Mouse (Mus musculus): Measurements from ENCODE around the gene Tenm3.

Gene Tenm3

DNA sequence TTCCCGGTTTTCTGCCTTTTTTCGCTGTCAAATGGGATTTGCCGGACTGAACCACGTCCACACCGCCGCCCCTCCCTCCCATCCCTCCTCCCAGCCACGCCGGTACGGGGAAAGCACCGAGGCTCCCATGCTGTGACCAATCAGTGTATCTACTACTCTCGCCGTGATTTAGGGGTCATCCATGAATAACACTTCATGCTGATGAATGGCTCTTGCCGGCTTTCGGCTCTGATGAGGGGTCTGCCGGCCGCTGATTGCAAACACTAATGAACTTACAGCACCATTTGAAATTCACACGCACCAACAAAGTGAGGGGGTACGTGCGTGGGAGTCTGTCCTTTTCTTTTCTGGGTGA lies at the start of gene Tenm3:
Gene Tenm3 (minus strand): TSS at position 21 of the 355 bp plus-strand sequence.
- DNase-seq = peak; percentile 40

DNA sequence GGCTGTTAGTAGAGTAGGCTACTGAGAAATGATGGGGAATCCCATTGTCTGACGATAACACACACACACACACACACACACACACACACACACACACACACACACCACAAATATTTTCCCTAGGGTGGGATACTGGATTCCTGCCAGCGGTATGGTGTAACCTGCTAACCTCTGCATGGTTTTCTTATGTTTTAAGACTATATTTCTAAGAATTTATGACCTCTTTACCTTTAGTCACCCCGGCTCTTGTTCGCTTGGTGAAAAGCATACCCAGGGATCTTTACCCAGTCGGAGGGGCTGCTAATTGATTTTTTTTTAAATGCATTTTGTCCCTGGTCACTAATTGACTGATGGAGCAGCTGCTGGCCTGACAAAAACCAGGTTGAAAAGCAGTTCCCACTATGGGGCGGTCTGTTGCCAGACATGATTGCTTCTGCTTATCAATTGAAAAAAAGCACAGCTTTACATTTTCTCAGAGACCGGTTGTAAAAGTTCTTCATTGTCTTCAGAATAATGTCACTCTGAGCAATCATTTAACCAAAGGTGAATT lies 46.5 kb upstream of the Tenm3 start:
- no peak for DNase-seq

DNA sequence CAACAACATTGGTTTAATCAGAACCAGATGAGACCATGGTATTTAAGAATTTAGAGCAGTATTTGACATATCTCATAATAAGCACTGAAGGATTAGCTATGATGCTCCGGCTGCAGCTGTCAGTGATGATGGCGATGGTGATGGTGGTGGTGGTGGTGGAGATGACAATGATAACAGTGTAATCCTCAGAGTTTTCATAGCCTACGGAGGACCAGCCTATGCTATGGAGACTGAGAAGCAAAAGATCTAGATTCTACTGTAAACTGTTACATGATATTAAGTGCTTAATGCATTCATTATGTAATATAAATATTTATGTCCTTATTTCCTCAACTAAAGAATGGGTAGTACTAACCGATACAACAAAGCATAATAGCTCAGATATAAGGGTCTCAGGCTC lies 40.5 kb upstream of the Tenm3 start:
- DNase-seq = no peak

DNA sequence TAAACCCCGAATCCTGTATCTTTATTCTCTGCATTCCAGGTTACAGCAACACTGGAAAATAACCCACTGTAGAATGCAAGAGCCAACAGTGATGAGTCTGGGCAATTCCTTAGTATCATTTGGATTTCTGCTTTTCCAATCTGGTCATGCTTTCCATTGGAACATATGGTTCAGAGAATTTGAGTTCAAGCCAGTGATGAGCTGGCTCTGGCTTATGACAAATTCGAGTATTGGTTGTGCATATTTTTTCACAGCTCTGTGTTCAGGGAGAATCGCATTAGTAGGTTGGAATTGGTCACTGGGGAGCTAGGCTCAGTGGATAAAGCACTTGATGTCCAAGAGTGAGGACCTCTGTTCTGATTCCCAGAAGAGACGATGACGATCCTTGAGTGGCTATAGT lies 36.8 kb upstream of the Tenm3 start:
- DNase-seq = no peak

DNA sequence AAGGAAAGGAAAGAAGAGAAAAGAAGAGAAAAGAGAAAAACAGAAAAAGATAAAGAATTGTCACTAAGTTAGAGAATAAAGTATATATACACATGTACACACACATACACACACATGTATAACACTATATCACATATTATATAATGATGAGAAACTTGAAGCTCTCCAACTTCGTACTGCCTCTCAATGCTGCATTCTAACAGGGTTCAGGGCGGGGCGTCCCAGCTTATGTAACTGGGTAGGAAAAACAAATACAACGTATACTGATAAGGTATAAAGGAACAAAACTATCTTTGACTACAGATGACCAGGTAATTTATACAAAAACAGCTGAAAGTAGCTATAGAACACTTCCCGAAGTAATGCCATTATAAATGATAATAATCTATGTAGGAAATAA lies 22.2 kb upstream of the Tenm3 start:
- no peak for DNase-seq

DNA sequence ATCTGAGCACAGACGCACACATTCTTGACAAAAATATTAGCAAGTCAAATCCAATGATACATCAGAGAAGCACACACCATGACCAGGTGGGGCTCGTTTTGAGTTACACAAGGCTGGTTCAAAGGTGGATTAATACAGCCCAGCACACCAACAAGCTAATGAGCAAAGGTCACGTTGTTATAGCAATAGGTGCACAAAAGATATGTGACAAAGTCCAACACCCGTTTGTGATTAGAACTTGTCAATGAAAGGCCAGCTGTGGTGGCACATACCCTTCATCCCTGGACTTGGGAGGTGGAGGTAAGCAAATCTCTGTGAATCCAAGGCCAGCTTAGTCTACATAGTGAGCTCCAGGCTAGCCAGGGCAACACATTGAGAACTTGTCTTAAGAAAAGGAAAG lies 21.7 kb upstream of the Tenm3 start:
- no peak for DNase-seq

DNA sequence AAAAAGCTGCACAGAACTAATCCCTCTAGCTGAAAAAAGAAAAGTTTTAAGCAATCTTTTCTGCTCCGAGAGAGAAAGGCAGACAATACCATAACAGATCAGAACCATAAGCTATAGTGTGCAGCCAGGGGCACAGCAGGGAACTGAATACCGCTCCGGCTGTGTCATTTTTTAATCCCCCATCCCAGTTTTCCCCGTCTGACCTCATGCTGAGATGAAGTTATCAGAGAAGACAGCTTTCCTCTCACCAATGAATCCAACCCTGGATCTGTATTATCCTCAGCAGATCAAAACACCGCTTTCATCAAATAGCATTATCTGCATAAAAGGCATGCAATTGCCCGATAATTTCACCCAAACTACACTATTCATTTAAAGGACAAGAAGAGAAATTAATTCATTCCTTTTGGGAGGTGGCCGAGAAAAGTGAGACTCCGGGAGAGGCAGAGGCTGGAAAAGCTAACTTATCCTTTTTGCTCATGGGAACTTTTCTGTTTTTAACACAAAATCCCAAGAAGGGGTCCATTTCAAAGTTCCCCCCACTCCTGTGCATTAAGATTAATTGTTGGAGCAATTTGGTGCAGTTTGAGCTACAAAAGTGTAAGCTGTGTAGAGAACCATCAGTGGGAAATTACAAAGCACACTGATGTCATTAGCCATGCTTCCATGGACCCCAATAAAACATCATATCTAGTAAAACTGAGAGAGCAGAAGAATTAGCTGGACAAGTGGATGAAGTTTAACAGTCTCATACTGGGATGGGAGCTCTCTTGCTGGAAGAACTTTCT lies 6.7 kb upstream of the Tenm3 start:
- no peak for DNase-seq

DNA sequence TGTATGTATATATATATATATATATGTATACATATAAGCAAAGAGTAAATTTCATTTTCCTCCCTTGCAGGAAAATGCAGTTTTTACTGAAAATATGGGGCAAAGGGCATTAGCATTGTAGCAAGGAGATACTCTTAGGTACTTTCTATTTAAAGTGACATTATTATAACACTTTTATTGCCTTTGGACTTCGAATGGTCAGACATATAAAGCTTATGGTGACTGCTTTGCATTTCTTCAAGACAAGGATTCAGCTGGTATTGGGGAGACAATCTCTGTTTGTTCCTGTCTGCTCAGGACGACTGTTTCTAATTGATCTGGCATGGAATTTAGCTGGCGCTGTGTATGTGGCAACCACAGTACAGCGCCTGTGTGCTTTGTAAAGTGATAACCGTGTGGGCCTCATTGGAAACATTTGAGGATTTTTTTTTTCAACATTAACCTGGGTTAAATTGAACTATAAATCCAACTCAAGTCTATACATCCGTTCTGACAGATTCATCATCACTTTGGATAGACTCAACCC lies 5.4 kb upstream of the Tenm3 start:
- no peak for DNase-seq

DNA sequence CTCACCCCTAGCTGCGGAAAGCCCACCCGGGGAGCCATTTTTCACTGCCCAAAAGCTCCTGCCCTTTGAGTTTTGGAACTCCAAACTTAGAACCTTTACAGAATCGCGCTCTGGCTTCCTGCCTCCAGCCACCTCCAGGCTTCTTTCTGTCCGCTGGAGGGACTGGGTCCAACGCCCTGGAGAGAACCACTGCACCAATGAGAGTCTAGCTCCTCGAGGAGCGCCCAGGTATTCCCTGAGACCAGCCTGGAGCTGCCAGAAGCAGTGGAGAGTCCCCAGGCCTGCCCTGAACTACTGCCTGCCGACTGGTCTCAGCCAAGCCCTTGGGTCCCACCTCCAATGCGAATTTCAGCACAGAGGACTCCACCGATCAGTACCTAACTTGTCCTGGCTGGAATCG lies 1.2 kb upstream of the Tenm3 start:
- DNase-seq = no peak

DNA sequence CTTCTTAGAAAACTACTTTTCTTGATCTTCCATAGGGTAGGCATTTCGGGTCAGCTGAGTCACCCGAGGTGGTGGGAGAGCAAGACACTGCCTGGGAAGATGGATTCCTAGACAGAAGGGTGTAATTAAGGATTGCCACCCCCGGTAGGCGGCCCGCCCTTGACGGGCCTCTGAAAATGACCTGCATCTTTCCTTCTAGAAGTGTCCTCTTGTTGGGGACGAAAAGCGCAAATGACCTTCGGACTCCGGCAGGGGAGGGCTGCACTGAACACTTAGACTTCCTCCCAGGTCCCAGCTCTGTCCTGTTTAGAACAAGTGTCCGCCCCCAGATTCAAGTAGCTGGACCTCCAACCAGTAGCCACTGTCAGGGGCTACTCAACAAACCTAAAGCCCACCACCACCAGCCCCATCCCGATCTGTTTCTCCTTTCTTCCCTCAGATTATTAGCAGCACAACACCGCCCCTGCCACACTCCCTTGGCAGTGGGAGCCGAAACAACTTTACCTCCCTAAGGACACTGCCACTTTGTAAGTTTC lies 687 bp upstream of the Tenm3 start:
- DNase-seq = no peak

DNA sequence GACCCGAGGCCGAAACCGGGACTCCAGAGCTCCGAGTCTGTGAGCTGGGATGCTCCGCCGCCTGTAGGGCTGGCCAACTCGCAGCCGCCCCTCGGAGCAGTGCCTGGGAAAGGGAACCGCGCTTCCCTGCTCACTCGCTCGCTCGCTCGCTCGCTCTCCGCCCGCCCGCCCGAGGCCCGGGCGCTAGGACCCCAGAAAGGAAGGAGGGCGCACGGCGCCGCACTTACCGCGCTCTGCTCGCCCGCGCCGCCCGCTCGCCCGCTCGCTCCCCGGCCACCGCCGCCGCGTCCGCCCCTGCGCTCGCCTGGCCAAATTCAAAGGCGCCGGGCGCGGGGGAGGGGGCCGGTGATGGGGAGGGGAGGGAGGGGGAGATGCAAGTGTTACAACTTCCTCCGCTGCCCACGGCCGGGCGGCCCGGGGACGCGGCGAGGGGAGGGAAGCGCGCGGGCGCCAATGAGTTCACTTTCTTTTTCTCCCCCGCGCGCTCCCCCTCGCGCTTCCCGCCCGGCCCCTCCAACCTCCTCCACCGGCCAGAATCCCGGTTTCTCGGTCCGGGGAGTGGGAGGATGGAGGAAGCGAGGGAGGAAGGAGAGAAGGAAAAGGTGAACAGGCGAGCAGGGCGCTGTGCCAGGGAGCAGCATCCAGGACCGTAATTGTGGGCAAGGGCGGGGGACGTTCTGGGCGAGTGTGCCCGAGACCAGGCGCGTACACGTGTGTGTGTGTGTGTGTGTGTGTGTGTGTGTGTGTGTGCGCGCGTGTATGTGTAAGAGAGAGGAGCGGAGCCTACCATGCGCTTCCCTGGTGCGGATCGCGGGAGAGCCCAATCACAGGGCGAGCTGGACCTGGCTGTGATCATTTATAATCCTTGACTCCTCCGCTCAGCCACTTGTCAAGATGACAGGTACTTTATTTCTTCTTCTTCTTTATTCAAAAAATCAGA lies 490 bp downstream of the Tenm3 start:
- DNase-seq = peak; percentile 55

DNA sequence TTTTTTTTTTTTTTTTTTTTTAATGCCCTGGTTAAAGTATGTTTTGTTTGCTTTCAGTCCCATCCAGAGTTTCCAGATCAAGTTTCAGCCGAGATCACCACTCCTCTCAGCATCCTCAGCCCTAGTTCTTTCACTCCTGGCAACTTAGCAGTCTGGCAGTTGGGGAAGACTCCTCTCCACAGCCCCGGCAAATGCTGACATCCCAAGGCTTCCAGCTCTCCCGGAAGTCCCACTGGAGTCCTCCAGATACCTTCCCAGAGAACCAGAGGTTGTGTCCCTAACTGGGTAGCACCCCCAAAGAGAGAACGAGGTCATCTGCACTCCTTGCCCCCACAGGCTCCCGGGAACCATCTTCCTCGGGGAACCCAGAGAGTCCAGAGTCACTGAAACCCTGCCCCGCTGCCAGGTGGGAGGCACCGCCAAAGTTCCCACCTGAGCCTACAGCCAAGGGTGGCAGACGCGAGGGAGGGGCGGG lies 1.2 kb downstream of the Tenm3 start:
- no peak for DNase-seq

DNA sequence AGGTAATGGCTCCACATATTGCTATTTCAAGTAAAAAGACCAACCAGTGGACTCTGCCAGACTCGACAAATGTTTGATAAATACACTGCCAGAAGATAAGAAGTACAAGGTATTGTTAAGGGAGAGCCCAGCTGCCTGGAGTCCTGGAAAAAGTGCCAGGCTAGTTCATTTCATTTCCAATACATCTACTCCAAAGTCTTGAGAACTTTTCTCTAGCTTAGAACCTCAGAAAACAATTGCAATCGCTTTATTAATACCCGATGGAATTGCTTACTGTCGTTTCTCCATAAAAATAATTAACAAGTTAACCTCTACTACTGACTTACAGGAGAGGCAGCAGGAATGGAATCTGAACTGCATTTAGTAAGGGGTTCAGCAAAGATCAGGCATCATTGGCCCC lies 1.7 kb downstream of the Tenm3 start:
- DNase-seq = no peak

DNA sequence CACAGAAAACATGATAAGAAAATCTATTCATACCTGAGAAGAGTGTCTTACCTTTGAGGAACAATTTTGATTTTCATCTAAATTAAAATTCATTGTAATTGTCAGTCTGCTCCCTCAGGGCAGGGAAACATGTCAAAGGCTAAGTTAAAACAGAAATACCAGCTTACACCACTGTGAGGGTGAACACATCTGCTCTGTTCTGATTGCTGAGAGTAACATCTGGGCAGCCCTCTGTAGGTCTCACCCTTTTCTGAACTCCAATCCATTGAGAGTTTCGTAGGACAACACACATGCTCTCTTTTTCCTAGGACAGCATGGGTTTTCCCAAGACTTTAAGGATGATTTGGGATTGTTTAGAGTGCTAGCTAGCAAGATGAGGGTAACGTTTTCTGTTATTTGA lies 8.0 kb downstream of the Tenm3 start:
- no peak for DNase-seq

DNA sequence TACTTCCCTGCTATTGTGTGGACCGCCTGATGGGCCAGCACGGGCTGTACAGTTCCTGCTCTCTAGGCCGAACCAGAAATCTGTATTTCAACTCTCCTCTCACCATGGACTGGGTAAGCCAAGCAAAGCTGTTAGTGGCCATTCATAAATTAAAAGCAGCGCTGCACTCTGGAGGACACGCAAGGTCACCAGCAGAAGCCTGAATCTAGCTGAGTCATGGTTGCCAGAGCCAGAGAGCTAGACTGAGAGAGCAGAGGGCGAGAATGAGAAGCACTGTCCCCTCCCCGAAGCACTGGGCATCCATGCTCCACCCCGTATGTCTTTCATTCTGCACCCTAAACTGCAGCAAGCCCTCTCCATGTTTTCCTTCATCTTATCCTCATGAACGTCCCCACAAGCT lies 16.3 kb downstream of the Tenm3 start:
- no peak for DNase-seq

DNA sequence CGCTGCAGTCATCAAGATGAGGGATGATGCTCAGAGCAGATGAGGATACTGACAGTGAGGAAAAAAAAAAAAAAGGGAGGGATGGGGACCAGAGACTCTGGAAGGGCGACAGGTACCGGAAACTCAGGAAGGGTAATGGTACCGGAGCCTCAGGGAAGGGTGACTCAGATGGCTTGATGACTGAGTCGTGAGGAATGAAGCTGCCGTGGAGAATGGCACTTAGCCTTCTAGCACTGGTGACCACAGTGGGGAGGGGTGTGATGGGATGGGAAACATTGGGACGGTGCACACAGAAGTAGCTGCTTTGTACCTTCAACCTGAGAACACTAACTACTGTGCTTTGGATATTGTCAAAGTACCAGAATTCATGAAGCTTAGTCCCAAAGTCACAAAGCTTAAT lies 18.1 kb downstream of the Tenm3 start:
- DNase-seq = no peak

DNA sequence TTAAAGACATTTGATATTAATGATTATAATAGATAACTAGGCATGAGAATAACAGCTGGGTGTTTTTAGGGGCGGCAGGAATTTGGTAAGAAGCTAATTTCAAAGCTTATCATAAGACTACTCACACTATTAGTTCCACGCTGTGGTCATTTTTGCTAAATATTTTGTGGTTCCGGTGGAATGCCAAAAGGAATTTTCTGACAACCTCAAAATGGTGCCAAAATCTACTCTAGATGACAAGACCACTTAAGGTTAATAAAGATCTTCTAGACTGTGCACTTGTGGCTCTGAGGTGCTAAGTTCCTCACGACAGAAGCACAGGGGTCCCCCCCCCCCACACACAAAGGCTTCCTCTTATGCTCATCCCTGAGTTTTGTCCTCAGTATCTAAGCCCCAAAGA lies 21.5 kb downstream of the Tenm3 start:
- no peak for DNase-seq

DNA sequence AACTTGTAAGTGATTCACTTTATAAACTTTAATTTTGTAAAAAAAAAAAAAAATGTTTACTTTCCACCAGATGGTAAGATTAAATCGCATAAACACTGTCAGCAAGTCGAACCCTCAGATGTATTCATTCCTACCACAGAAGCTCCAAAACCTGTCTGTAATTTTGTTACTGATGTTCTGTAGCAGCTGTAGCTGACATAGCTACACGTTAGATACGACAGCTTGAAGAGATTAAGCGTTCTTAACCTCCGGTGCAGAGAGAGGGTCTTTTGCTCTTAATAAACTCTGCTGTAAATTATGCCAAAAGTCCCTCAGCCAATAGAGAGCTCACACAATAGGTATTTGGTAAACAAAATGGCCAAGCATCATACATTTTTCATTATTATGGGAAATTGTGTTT lies 23.8 kb downstream of the Tenm3 start:
- DNase-seq = no peak

DNA sequence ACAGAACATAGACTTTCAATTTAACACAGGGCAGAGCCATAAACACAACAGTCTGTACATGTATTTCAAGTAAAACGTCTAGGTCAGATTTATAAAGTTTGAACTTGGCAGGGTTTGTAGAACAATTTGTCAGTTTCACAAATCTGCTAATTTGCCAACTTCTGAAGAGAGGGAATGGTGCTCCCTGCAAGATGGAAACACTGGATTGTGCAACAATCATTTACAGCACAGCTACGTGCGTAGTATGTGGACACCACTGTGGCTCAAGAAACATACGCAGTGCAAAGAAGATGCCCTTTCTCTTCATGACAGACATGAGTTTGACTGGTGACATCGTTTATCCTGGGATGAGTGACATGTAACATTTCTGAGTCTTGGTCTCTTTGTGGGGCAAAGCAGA lies 24.4 kb downstream of the Tenm3 start:
- DNase-seq = no peak

DNA sequence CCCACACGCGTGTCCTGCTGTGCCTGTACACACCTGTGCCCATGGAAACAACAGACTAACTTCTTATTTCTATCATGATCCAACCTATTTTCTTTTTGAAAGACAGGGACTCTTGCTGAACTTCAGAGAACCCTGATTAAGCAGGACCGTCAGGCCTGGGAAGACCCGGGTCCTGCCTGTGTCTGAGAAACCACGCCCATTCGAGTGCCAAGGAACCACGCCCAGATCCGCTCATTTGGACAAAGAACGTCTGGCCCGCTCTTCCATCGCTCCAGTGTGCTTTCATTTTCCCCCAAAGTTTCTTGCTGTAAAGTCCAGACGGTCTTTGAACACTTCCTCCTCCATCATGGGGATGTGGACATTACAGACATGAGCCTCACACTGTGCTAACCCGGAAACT lies 26.8 kb downstream of the Tenm3 start:
- no peak for DNase-seq

DNA sequence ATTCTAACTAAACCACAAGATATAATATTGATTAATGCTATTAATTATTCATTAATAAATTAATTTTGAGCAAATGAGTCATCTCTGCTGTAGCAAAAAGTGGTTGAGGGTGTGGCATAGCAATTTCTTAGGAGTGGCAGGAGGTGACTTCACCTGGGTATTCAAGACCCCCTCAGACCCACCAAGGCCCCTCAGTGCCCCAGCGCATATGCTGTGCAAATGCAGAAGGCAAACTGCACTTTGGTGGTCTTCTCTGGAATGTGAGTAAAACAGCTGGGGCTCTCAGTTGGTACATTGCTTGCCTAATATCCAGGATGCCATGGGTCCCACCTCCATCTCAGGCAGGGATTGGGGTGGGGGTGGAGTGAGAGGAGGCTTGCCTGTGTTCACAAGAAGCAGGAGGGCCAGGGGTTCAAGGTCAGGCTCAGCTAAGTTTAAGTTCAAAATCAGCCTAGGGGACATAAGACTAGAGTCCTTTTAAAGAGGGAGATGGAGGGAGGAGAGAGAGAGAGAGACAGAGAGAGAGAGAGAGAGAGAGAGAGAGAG lies 31.5 kb downstream of the Tenm3 start:
- no peak for DNase-seq

DNA sequence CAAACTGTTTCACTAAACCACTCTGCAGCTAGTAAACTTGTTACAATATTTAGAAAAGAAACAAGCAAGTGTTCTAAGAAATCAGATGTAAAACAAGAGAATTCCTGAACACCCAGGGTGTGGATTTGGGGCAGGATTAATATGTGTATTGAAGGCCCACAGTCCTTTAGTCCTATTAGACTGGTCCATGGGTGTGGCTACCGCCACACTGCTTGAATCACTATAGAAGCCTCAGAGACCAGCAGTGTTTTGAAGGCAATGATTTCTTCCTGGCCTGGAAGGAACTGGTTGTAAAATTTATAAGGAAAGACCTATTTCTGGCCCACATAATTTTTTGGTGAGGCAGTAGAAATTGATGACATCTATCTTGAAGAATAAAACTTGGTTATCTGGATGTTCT lies 33.1 kb downstream of the Tenm3 start:
- no peak for DNase-seq

DNA sequence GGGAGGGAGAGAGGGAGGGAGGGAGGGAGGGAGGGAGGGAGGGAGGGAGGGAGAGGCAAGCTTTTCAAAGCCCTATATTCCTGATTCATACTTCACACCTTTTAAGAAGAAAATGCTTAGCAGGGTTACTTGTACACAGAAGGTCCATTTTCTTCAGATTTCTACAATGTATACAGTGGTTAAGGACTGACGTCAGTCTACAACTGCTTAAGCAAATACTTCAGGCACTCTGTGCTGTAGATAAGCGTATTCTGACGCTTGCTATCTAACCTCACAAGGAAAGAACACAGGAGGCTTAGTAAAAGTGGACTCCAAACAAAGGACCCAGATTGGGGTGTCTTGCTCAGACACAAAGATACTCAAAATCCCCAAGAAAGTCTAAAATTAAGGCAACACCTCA lies 34.6 kb downstream of the Tenm3 start:
- no peak for DNase-seq

All from right cerebral cortex, postnatal 4 days (tissue).